Mouse (Mus musculus) layer of hippocampus, adult 11-12 months (tissue): ENCODE data around the gene Aire.

ENCODE experiments used
- DNase-seq: peaks from one replicate; pipeline ENCODE4 v3.0.0; 2022; ENCODE audit warnings: low spot score

Gene Aire

DNA sequence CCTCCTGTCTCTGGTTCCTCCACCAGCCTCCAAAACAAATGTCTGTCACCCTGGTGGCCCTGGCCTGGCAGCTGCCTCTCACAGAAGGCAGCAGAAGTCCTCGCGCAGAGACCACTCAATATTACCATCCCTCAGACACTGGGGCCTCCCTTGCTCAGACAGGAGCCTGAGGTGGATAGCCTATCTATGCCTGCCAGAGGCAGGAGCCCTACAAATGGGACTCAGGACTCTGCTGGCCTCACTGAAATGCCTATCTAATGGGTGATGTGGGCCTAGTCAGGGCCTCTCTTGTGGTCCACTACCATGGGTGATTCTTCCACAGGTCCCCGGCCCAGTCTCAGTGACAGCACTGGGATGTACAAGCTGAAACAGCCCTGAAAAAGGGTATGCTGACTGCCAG lies 35.2 kb downstream of the Aire start:
- no peak for DNase-seq

DNA sequence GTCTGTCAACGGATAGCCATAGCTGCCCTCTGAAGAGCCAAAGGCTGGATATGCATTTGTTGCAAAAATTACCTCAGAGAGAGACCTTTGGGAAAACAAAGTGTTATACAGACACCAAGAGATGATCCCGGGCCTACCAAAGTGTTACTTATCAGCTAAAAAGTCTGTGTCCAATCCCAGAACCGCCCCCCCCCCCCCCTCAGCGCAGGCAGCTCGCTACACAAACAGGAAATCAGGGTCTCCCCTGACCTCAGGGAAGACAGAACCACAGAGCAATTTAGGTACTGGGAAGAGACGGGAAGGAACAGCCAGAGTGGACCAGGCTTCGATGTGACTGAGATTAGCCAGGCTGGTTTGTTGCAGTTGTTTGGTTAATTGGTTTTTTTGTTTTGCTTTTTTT lies 36.2 kb downstream of the Aire start:
- no peak for DNase-seq

DNA sequence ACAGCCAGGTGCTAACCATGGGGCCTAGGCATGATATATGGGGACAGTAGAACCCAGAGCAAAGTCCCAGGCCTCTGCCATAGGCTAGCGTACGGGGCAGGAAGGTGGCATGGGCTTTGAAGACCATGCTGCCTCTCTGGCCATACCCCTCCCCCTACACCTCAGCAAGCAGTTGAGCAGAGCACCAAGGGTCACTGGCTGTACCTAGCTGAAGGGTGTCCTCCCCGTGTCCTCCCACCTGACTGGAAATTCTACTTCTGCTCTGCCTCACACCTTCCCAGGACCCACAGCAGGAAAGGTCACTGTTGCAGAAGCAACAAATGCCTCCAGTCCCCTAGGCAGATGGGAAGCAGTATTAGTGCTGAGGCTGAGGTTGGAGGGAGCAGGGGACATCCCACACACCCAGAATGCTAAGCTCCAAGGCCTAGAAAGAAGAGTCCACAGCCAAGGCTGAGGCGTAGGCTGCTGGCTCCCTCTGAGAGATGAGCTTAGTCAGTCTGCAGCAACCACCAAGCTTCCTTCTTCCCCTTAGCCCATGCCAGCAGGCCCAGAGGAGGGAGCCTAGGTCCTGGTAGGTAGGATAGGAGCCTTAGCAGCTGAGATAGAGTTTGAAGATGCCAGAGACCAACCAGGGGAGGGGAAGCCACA lies 37.5 kb downstream of the Aire start:
- no peak for DNase-seq

DNA sequence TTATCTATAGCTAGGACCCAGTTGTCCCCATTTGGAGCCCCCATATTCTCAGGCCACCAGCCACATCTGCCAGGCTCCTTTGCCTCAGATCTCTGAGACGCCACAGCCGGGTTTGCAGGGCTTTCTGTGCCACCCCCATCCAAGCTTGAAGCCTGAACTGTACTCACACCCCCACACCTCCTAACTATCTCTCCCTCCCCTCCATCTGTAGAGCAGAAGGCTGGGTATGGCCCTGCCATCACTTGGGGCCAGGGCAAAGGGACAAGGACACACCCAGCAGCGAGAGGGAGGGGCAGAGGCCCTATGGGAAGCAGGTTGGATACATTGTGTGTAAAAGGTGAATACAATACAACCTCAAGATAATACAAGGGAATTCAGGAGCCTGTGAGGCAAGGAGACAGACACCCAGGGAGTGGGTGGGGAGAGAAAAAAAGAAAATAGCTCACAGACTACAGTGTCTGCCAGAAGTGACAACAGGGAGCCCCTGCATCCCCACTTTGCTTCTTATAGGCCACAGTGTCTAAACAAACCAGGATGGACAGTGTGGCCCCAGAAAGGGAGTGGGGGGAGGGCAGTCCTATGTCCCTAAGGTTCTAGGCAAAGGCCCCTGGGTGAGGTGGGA lies 38.8 kb downstream of the Aire start:
- peak; percentile 50 for DNase-seq

DNA sequence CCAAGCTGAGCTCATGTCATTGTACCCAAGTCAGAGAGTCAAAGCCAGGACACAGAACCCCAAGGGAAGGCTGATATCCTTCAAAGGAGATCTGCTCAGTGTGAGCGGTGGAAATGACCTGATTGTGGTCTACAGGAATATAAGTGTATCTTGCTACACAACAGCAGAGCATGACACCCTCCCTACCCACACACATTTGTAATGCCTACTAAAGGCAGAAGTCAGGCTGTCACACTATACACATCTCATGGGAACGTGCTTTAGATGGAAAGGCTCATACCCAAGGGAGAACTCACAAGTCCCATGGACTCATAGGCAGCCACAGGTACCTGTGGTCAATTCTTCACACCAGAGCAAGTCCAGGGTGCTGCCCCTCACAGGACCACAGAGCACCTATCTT lies 41.1 kb downstream of the Aire start:
- no peak for DNase-seq

DNA sequence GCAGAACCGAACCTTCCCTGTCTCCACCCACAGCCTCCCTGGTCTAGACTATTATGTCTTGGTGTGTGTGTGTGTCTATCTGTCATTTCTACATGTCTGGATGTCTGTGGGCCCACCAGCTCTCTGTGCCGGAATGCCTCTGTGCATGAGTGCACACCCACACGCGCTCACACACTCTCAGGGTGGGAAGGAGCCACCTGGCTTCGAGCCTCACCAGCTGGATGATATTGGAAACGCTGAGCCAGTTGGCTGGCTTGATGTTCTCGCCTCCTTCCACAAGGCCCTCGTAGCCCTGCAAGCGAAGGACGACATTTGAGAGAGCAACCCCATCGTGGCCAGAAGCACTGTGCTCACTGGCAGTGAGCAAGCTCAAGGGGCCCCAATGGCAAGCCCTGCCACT lies 41.6 kb downstream of the Aire start:
- DNase-seq: peak; percentile 89

DNA sequence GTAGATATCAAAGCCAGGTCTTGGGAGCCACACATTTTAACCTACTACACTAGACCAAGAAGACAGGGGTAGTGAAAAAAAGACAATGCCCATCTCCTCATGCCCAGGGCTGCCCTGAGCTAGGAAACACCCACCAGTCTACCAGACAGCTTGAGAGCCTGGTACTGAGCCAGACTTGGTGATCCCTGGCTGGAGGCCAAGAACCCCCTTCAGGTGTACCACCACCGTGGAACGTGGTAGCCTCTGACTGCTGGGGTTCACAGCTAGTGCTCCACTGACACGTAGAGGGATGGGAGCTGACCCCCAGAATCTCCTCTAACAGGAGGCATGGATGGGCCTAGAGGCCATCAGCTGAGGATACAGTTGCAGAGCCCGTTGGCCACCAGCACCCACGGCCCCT lies 43.2 kb downstream of the Aire start:
- no peak for DNase-seq

DNA sequence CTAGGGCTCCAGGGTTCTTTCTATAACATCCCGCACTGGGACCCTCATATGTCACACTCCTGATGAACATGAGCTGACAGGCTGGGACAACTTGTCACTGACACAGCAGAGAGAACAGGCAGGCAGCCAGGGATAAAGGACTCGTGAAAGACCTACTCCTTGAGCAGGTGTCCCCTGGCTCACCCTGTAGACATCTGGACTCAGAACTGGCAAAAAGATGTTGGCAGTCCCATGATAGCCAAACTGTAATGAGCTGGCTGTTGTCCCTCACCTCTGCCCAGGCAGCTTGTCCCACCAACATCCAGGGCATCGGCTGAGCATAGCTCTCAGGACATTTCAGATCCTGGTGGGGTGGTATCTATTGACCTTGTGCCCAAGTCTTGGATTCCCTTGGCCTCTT lies 47.8 kb downstream of the Aire start:
- DNase-seq: no peak

DNA sequence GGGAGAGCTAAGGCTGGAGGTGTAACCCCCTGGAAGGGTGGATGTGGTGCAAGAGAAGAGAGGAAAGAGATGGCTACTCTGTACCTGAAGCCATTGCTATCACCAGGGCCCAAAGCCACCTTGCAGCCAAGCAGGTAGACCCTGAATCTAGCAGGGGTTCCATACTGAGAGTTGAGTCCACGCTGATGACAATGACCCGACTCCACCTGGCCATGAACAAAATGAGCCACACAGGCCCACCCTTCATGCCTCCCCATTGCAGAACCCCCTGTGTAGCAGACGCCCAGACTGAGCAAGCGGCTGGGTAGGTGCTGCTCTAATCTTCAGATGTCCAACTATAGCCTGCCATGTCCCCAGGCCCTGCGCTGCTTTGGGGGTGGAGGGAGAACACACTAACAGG lies 57.6 kb downstream of the Aire start:
- no peak for DNase-seq

DNA sequence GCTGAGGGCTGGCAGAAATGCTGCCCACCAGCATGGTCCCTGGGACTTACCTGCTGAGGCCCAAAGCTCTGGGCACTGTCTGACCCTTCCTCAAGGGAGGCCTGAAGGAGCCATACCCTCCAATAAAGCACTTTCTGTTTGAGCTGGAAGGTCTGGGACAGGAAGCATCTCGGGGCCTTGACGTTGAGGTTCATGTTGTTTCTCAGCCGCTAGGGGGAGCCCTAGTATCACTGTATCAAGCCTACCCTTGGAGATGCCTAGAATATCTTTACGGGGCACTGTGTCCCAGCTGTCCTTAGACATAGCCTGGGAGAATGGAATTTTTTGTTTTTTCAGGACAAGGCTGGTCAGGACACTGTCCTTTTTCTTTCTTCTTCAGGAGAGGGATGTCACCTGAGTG lies 58.8 kb downstream of the Aire start:
- DNase-seq: peak; percentile 71
